ENCODE assay signal across 8 mouse cellular contexts in genomic region chr1:195130953-195131674, GRCm38 (mm10). TPM values are rescaled to one million over a fixed set of nuclear protein-coding genes. Genes with fewer than 3 reads are reported as not detected.
DNase-seq lines count a peak whose midpoint lies in the region; ATAC-seq lines count a peak whose summit lies in the region.

Cr1l (minus strand) TSS chr1:195131586.

- H3K4me1 ChIP-seq in hindbrain, embryonic 12.5 days, result peaks cover 5% of the 10 kb centered on the region; the same call in 1 of the 2 replicates

- peak within 1 kb of the TSS; percentile 60 for H3K4me3 ChIP-seq in hindbrain, embryonic 12.5 days

- H3K27me3 ChIP-seq in hindbrain, embryonic 12.5 days, result no peaks in the 10 kb centered on the region

- H3K4me2 ChIP-seq in hindbrain, embryonic 12.5 days (replicated peaks), result peak within 1 kb of the TSS; percentile 55

- H3K9ac ChIP-seq in hindbrain, embryonic 12.5 days, result peak within 1 kb of the TSS; percentile 76

- 0 out of 2 replicates have a peak, but pooled peaks cover 6% of the 10 kb centered on the region for H3K36me3 ChIP-seq in hindbrain, embryonic 12.5 days

- peak within 1 kb of the TSS; percentile 91 for H3K27ac ChIP-seq in hindbrain, embryonic 12.5 days

- 0% methylated on average over 31 of the region's 31 CpGs for WGBS in hindbrain, embryonic 12.5 days

- H3K9me3 ChIP-seq in hindbrain, embryonic 12.5 days (replicated peaks), result no peaks in the 10 kb centered on the region

- peak; percentile 99 for ATAC-seq in hindbrain, embryonic 12.5 days (ENCODE audit: low FRiP score)

- peak; percentile 96 for DNase-seq in NIH3T3 (ENCODE audit: low read depth)
- peak; percentile 87 to 92 for DNase-seq in cerebellum, postnatal 10 days
- peak; percentile 83 to 88 for DNase-seq in frontal cortex, postnatal 10 days (ENCODE audit: low spot score in 2 of 2)
- DNase-seq in layer of hippocampus, postnatal 14 days (ENCODE audit: low spot score in 2 of 2), result peak; percentile 88 to 92
- DNase-seq in lung, postnatal 14 days, result peak; percentile 90
- DNase-seq in retina, adult 2 months (ENCODE audit: low read depth, low spot score), result peak; percentile 34
- peak; percentile 90 to 92 for DNase-seq in thymus, postnatal 36 days

RNA-seq across cellular contexts. Expression of gene Cr1l, which starts in this region (rescaled TPM):
- polyA plus RNA-seq in hindbrain, embryonic 12.5 days (2016; fragmentation: Nextera tagmentation; extraction: Ambion mirVana), result 37.8 and 42.5 TPM in 2 replicates
- 10 to 100 TPM; 31.1 to 36.9 TPM for total RNA-seq in layer of hippocampus, postnatal 14 days (2021)

Comparison
In these comparisons a context has a peak if more than half of its experiments do, and no peak if none do; other contexts are left out.
1. Peak in every context shown above with its lines: DNase-seq, ATAC-seq, H3K4me3 ChIP-seq and H3K27ac ChIP-seq.
2. DNase-seq: peak in every context shown above with its lines; median percentile 96 in NIH3T3; 91 in thymus, postnatal 36 days; 90 in layer of hippocampus, postnatal 14 days; 90 in lung, postnatal 14 days; 90 in cerebellum, postnatal 10 days; 86 in frontal cortex, postnatal 10 days; 34 in retina, adult 2 months.